Mouse (Mus musculus): ENCODE measurements around the gene Pilrb1. TPM values are rescaled to one million over a fixed set of nuclear protein-coding genes. Genes with fewer than 3 reads are reported as not detected.
"Not testable (repeated sequence)": the region's sequence is repeated elsewhere in the genome, so short reads cannot be mapped to it uniquely, and the experiment has no call there.

Gene Pilrb1
- polyA plus RNA-seq, 1 experiment from 2014 or later, result 0.19 TPM

GRCm38 (mm10) chr5:137864008-137864407 lies 6.1 kb upstream of the Pilrb1 start:
- H3K9ac ChIP-seq; H3K27ac ChIP-seq (replicated peaks); H3K4me1 ChIP-seq; ATAC-seq (ENCODE audit: insufficient number of reproducible peaks, low FRiP score, low TSS enrichment, low read depth); H3K27me3 ChIP-seq; H3K9me3 ChIP-seq (replicated peaks); H3K36me3 ChIP-seq; H3K4me3 ChIP-seq (replicated peaks); H3K4me2 ChIP-seq (replicated peaks): not testable (repeated sequence)
- WGBS, result 69% methylated on average over 1 of the region's 1 CpGs

DNA sequence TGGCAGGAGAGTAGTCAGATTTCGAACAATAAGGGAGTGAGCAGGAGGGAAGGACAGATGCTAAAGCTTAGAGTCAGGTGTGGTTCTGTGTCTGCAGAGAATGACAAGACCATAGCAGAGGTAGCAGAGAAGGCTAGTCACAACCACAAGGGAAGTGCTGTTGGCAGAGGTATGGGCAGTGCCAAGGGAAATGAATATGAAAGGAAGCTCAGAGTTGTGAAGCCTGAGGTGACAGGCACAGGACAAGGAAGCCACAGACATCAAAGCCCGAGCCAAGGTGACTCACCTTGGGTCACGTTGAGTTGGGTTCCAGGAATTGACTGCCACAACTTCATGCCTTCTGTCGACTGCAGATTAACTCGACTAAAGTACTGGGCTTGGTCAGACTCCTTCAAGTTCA lies 1.0 kb downstream of the Pilrb1 start:
- H3K4me1 ChIP-seq; H3K27ac ChIP-seq (replicated peaks); H3K27me3 ChIP-seq; H3K4me3 ChIP-seq (replicated peaks); ATAC-seq (ENCODE audit: insufficient number of reproducible peaks, low FRiP score, low TSS enrichment, low read depth); H3K4me2 ChIP-seq (replicated peaks); H3K9me3 ChIP-seq (replicated peaks); H3K9ac ChIP-seq; H3K36me3 ChIP-seq: not testable (repeated sequence)
- 71% methylated on average over 5 of the region's 5 CpGs for WGBS

GRCm38 (mm10) chr5:137854907-137855306 lies 3.0 kb downstream of the Pilrb1 start:
- not testable (repeated sequence) for H3K4me1 ChIP-seq; H3K27me3 ChIP-seq; H3K9me3 ChIP-seq (replicated peaks); H3K36me3 ChIP-seq; H3K27ac ChIP-seq (replicated peaks); H3K4me3 ChIP-seq (replicated peaks); H3K9ac ChIP-seq; H3K4me2 ChIP-seq (replicated peaks); ATAC-seq (ENCODE audit: insufficient number of reproducible peaks, low FRiP score, low TSS enrichment, low read depth)
- WGBS, result 70% methylated on average over 3 of the region's 3 CpGs

GRCm38 (mm10) chr5:137850313-137850712 lies 7.6 kb downstream of the Pilrb1 start:
- not testable (repeated sequence) for H3K4me1 ChIP-seq; H3K4me3 ChIP-seq (replicated peaks); H3K9ac ChIP-seq; H3K27me3 ChIP-seq; ATAC-seq (ENCODE audit: insufficient number of reproducible peaks, low FRiP score, low TSS enrichment, low read depth); H3K4me2 ChIP-seq (replicated peaks); H3K36me3 ChIP-seq; H3K27ac ChIP-seq (replicated peaks); H3K9me3 ChIP-seq (replicated peaks)
- 80% methylated on average over 1 of the region's 1 CpGs for WGBS

DNA sequence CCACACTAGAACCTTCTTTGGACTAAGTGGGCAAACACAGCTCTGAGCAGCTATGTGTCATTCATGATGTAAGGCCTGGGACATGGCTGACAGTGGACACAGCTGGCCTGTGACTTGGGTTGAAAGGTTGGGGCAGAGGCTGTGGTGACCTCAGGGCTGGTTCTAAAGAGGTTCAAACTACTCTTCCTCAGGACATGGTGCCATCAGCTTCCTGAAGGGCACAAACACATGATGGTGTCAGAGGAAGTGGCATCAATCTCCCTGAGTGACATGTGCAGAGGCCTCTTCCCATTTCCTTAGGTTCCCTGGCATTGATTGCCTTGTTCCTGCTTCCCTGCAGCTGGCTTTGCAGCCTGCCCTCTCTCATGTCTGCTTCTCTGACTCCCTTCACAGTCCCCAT lies 20.8 kb downstream of the Pilrb1 start:
- H3K27ac ChIP-seq (replicated peaks); H3K4me3 ChIP-seq (replicated peaks); H3K9ac ChIP-seq; H3K4me1 ChIP-seq; ATAC-seq (ENCODE audit: insufficient number of reproducible peaks, low FRiP score, low TSS enrichment, low read depth); H3K4me2 ChIP-seq (replicated peaks); H3K9me3 ChIP-seq (replicated peaks); H3K36me3 ChIP-seq; H3K27me3 ChIP-seq: not testable (repeated sequence)

DNA sequence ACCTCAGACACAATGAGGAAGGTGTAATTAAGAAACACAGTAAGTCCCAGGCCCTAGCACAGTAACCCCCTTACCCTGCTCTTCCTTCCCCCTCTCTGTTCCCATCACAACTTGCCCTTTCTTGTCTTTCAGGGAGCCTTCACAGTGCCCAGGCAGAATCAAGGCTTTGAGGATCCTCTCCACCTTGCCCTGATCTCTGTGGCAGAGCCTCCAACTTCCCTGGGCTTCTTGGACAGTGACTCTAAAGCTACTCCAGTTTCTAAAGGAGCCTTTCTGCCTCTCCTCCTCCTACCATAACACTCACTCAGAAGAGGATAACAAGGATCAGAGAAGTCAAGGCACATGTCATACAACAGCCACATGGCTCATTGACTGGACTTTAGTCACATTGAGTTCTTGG lies 21.3 kb downstream of the Pilrb1 start:
- H3K4me2 ChIP-seq (replicated peaks), result no peak overlapping the region
- ATAC-seq (ENCODE audit: insufficient number of reproducible peaks, low FRiP score, low TSS enrichment, low read depth), result no peak
- no peak overlapping the region for H3K27ac ChIP-seq (replicated peaks)

DNA sequence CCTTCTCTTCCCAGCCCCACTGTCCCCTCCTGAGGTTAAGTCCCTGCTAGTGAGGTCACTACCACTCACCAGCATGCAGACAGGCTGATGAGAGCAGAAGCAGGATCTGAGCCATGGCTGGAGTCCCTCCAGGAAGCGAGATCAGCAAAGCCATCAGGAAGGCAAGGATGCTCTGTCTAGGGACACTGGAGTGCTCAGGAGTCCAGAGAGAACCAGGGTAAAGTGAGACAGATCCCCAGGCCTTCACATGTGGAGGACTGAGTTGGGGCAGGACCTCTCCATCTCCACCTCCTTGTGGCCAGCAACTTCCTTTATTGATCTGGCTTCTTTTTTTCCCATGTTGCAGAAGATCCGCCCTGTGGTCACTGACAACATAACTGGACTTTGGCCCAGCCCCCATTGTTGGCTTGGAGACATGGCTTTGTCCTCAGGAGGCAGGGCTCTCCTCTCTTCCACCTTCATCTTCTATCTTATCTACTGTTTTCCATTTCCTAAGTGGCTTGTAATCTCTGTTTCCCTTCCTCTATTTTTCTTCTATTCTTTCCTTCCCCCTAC lies 21.9 kb downstream of the Pilrb1 start, which contains the start of gene Pilra:
Gene Pilra (minus strand): TSS at position 316 of the 555 bp plus-strand sequence.
- not testable (repeated sequence) for H3K4me3 ChIP-seq (replicated peaks)
- 73% methylated on average over 2 of the region's 2 CpGs for WGBS

More for the DNA sequence above, 21.3 kb downstream of the Pilrb1 start:
- Histone ChIP-seq H3K9me3 (replicated peaks) (no peaks in the 10 kb centered on the region), H3K27me3 (no peaks in the 10 kb centered on the region), H3K9ac (no peak overlapping the region), H3K36me3 (no peaks in the 10 kb centered on the region), H3K4me1 (no peaks in the 10 kb centered on the region), H3K4me3 (replicated peaks) (no peak overlapping the region)

GRCm38 (mm10) chr5:137833500-137833899 lies 24.4 kb downstream of the Pilrb1 start:
- Histone ChIP-seq H3K4me1 (no peaks in the 10 kb centered on the region), H3K27ac (replicated peaks) (no peak overlapping the region), H3K9me3 (replicated peaks) (no peaks in the 10 kb centered on the region), H3K4me3 (replicated peaks) (no peak overlapping the region), H3K4me2 (replicated peaks) (no peak overlapping the region), H3K9ac (no peak overlapping the region), H3K36me3 (no peaks in the 10 kb centered on the region), H3K27me3 (no peaks in the 10 kb centered on the region)
- ATAC-seq (ENCODE audit: insufficient number of reproducible peaks, low FRiP score, low TSS enrichment, low read depth), result no peak
- 38% methylated on average over 4 of the region's 4 CpGs for WGBS

More for the DNA sequence above, 21.9 kb downstream of the Pilrb1 start, which contains the start of gene Pilra:
- ATAC-seq (ENCODE audit: insufficient number of reproducible peaks, low FRiP score, low TSS enrichment, low read depth); H3K36me3 ChIP-seq; H3K9ac ChIP-seq; H3K27ac ChIP-seq (replicated peaks); H3K4me1 ChIP-seq; H3K4me2 ChIP-seq (replicated peaks); H3K27me3 ChIP-seq; H3K9me3 ChIP-seq (replicated peaks): not testable (repeated sequence)

DNA sequence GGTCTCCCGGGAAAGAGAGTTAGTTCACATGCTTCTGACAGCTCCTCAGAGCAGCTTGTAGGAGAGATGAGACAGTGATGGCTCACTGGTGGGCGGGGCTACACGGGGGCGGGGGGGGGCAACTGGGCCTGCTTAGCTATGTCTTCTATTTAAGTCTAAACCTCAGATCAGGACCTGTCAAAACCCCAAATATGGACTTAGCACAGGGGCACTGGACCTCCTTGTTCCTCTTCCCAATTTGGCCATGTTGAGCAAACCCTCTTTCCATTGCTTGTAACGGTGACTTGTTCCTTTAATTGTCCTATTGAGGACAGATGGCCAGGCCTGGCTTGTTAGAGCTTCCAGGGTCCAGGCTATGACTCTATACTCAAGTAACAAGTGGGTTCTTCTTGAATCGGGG lies 26.4 kb downstream of the Pilrb1 start:
- Histone ChIP-seq H3K4me2 (replicated peaks) (no peak overlapping the region), H3K27ac (replicated peaks) (no peak overlapping the region), H3K36me3 (no peaks in the 10 kb centered on the region), H3K27me3 (no peaks in the 10 kb centered on the region), H3K9me3 (replicated peaks) (no peaks in the 10 kb centered on the region), H3K4me1 (no peaks in the 10 kb centered on the region), H3K4me3 (replicated peaks) (no peak overlapping the region), H3K9ac (no peak overlapping the region)
- ATAC-seq (ENCODE audit: insufficient number of reproducible peaks, low FRiP score, low TSS enrichment, low read depth), result no peak
- 80% methylated on average over 6 of the region's 6 CpGs for WGBS

DNA sequence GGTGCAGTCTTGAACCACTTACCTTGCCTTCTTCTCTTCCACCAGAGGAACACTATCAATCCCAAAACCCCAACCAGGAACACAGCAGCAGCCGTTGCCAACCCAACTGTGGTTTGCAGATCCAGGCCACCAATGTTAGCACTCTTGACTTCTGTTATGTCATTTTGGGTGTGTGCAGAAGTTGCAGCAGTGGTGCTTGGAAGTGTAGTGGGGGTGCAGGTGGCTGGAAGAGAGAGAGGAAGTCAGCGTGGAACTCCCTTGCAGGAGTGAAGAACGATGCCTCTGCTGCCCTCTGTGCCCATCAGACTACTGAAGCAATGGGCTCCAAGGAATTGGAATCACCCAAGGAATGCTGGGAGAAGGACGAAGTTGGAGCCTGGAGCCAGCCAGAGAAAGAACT lies 26.8 kb downstream of the Pilrb1 start:
- no peak overlapping the region for H3K9ac ChIP-seq
- no peak for ATAC-seq (ENCODE audit: insufficient number of reproducible peaks, low FRiP score, low TSS enrichment, low read depth)
- H3K27ac ChIP-seq (replicated peaks), result no peak overlapping the region
- H3K36me3 ChIP-seq, result no peaks in the 10 kb centered on the region
- 81% methylated on average over 4 of the region's 4 CpGs for WGBS
- H3K9me3 ChIP-seq (replicated peaks), result no peaks in the 10 kb centered on the region
- H3K4me2 ChIP-seq (replicated peaks), result no peak overlapping the region
- no peaks in the 10 kb centered on the region for H3K4me1 ChIP-seq
- H3K27me3 ChIP-seq, result no peaks in the 10 kb centered on the region
- H3K4me3 ChIP-seq (replicated peaks), result no peak overlapping the region

- Histone ChIP-seq H3K4me3 (replicated peaks) (no peak overlapping the region), H3K9me3 (replicated peaks) (no peaks in the 10 kb centered on the region), H3K27me3 (no peaks in the 10 kb centered on the region), H3K4me1 (no peaks in the 10 kb centered on the region), H3K9ac (no peak overlapping the region), H3K27ac (replicated peaks) (no peak overlapping the region), H3K4me2 (replicated peaks) (no peak overlapping the region), H3K36me3 (no peaks in the 10 kb centered on the region)
- ATAC-seq (ENCODE audit: insufficient number of reproducible peaks, low FRiP score, low TSS enrichment, low read depth), result no peak
- WGBS, result 70% methylated on average over 7 of the region's 7 CpGs
Measured at GRCm38 (mm10) chr5:137830238-137830637, 27.7 kb downstream of the Pilrb1 start.

DNA sequence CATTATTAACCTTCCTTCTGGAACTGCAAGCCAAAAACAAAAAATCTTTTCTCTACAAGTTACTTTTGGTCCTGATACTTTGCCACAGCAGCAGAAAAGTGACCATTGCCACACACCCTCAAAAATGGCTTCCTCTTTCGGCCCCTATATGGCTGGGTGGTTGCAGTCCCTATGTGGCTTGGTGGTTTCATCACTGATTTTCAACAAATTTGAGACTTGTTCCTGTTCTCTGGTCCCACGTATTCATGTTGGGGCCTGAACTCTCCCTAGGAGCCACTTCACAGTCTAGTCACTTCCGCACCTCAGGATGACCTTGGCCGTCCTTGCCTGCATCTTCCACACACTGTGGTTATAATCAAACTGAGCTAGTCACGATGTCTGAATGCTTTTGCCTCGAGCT lies 29.2 kb downstream of the Pilrb1 start:
- no peak overlapping the region for H3K4me2 ChIP-seq (replicated peaks)
- 85% methylated on average over 6 of the region's 6 CpGs for WGBS
- H3K9ac ChIP-seq, result no peak overlapping the region
- H3K27ac ChIP-seq (replicated peaks), result no peak overlapping the region
- no peak for ATAC-seq (ENCODE audit: insufficient number of reproducible peaks, low FRiP score, low TSS enrichment, low read depth)
- no peaks in the 10 kb centered on the region for H3K27me3 ChIP-seq
- H3K4me1 ChIP-seq, result no peaks in the 10 kb centered on the region
- no peaks in the 10 kb centered on the region for H3K9me3 ChIP-seq (replicated peaks)
- no peak overlapping the region for H3K4me3 ChIP-seq (replicated peaks)
- H3K36me3 ChIP-seq, result no peaks in the 10 kb centered on the region
